ENCODE assay signal across 29 mouse cellular contexts in the genomic region with DNA sequence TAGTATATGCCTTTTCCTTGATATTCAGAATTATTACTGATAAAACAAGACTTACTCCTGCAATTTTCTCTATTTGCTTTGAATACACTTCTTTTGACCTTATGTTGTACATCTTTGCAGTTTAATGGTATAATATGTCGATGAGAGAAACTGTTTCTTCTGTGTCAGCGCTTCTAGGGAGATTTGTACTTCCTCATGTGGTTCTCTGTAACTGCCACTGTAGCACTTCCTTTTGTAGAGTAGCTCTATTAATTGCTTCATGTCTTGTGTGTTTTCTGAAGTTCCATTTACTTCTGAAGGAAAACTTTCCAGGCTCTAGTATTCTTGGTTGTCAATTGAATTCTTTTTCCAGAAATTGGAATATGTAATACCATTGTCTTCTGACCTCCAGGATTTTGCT.
DNase-seq lines count a peak whose midpoint lies in the region; ATAC-seq and TF ChIP-seq lines count a peak whose summit lies in the region.
"Had no signal": no experiment of that assay in that cellular context is flagged by ENCODE, and none has a peak within 500 bp of the region (broad histone marks: within the 10 kb centered on the region; RNA-seq: fewer than 3 reads in every experiment).

No protein-coding gene starts in this region.

- H3K9ac ChIP-seq in liver, adult 2 months (ENCODE audit: low read depth, low read length) = no peak overlapping the region
- H3K9ac ChIP-seq: embryonic facial prominence, embryonic 12.5 days; embryonic facial prominence, embryonic 15.5 days; forebrain, postnatal 0 days; heart, embryonic 13.5 days; hindbrain, embryonic 14.5 days had no signal

- ATAC-seq in megakaryocyte-erythroid progenitor cell, adult 5-6 weeks (replicated peaks; ENCODE audit: low FRiP score, low TSS enrichment, poor library complexity, severe bottlenecking) = no peak
- ATAC-seq: forebrain, embryonic 14.5 days; forebrain, postnatal 0 days; hindbrain, postnatal 0 days; Patski had no signal

- H3K27ac ChIP-seq in liver, adult 2 months (replicated peaks; ENCODE audit: insufficient read depth, low read depth, low read length) = no peak overlapping the region
- peak overlapping the region; percentile 70 for H3K27ac ChIP-seq in macrophage
- H3K27ac ChIP-seq: embryonic facial prominence, embryonic 12.5 days; embryonic facial prominence, embryonic 15.5 days; gastrocnemius, adult 2 months; heart, embryonic 10.5 days; heart, embryonic 13.5 days; hindbrain, embryonic 14.5 days; hindbrain, postnatal 0 days had no signal

- TF ChIP-seq CTCF in liver, adult 2 months (IDR thresholded peaks at IDR 0.05; ENCODE audit: low read depth, low read length) = no peak

- no peak overlapping the region for H3K4me3 ChIP-seq in liver, adult 2 months (ENCODE audit: insufficient read depth, low read depth, low read length)
- no peak overlapping the region for H3K4me3 ChIP-seq in macrophage (ENCODE audit: inconsistent target)
- H3K4me3 ChIP-seq: embryonic facial prominence, embryonic 12.5 days; embryonic facial prominence, embryonic 15.5 days; gastrocnemius, adult 2 months; heart, embryonic 10.5 days; heart, embryonic 13.5 days had no signal

- 66% methylated on average over 2 of the region's 2 CpGs for WGBS in liver, adult 2 months
- WGBS in macrophage (ENCODE audit: missing documents) = 0% methylated on average over 2 of the region's 2 CpGs

- H3K36me3 ChIP-seq in liver, adult 2 months (ENCODE audit: control insufficient read depth, insufficient read depth, low read length) = no peaks in the 10 kb centered on the region
- H3K36me3 ChIP-seq in macrophage (ENCODE audit: inconsistent target) = no peaks in the 10 kb centered on the region
- no peaks in the 10 kb centered on the region for H3K36me3 ChIP-seq in splenic B cell, adult 2 months (ENCODE audit: control insufficient read depth, insufficient read depth, low read length, poor library complexity, severe bottlenecking)
- H3K36me3 ChIP-seq: embryonic facial prominence, embryonic 12.5 days; embryonic facial prominence, embryonic 15.5 days; G1E; heart, embryonic 10.5 days; heart, embryonic 13.5 days had no signal

- no peak for TF ChIP-seq POLR2A in liver, adult 2 months (IDR thresholded peaks at IDR 0.05; ENCODE audit: extremely low read depth, insufficient read depth, low read length)

- peak; percentile 7 for DNase-seq in liver, adult 2 months (ENCODE audit: extremely low read depth, low read depth, low spot score)
- DNase-seq in liver (no peak), 416B (ENCODE audit: low read depth) (peak; percentile 43)
- peak; percentile 10 for DNase-seq in splenic B cell, adult 2 months (ENCODE audit: low read depth, low spot score)
- no peak for DNase-seq in adrenal gland, postnatal 36 days
- DNase-seq: adrenal gland, postnatal 10 days; B cell, adult 2 months; cerebellum, adult 11 months; cerebellum, adult 2 months; cerebellum, postnatal 10 days; cerebellum, postnatal 36 days; forebrain, postnatal 0 days; gastrocnemius, adult 2 months; gastrocnemius, postnatal 14 days; heart, adult 18-20 months; heart, postnatal 14 days; heart, postnatal 4 days had no signal

- H3K79me2 ChIP-seq in liver, adult 2 months (ENCODE audit: control insufficient read depth, insufficient read depth, low read length) = no peaks in the 10 kb centered on the region
- H3K79me2 ChIP-seq in macrophage (ENCODE audit: inconsistent target) = no peaks in the 10 kb centered on the region

- H3K27me3 ChIP-seq in liver, adult 2 months (ENCODE audit: control insufficient read depth, insufficient read depth, low read length) = no peaks in the 10 kb centered on the region
- no peaks in the 10 kb centered on the region for H3K27me3 ChIP-seq in splenic B cell, adult 2 months (ENCODE audit: control insufficient read depth, insufficient read depth, low read length, poor library complexity, severe bottlenecking)
- H3K27me3 ChIP-seq: CH12.LX; embryonic facial prominence, embryonic 12.5 days; embryonic facial prominence, embryonic 15.5 days; heart, embryonic 13.5 days; Patski had no signal

- H3K4me1 ChIP-seq in liver, adult 2 months (ENCODE audit: control insufficient read depth, insufficient read depth, low read length) = no peaks in the 10 kb centered on the region
- H3K4me1 ChIP-seq: embryonic facial prominence, embryonic 12.5 days; embryonic facial prominence, embryonic 15.5 days; heart, embryonic 10.5 days; heart, embryonic 13.5 days had no signal

Comparison
In these comparisons a context has a peak if more than half of its experiments do, and no peak if none do; other contexts are left out.
1. DNase-seq: peak in liver, adult 2 months (single experiment), 416B (single experiment) and splenic B cell, adult 2 months (single experiment); none in liver (single experiment) and adrenal gland, postnatal 36 days (0 of 2).